Mouse (Mus musculus) liver, embryonic 14.5 days (tissue): ENCODE measurements around the gene Adgre5.

ENCODE experiments used
- CTCF ChIP-seq: IDR thresholded peaks from 2 replicates; pipeline ENCODE4 v1.5.1; 2016; ENCODE audit warnings: antibody characterized with exemption, low read depth, control low read depth
- EP300 ChIP-seq: IDR thresholded peaks from 2 replicates; pipeline ENCODE4 v1.6.1; 2016; ENCODE audit warnings: antibody characterized with exemption, low read depth

- TF ChIP-seq CTCF (no peak), EP300 (no peak)
Observed at GRCm38 (mm10) chr8:83748708-83749107, 7.6 kb upstream of the Adgre5 start.
